Mouse (Mus musculus) adrenal gland, postnatal 4 days (tissue): ENCODE measurements around the gene Cdk20. TPM values are rescaled to one million over a fixed set of nuclear protein-coding genes. Genes with fewer than 3 reads are reported as not detected.

ENCODE experiments used
- DNase-seq, 2 experiments: peaks; one replicate each; pipeline ENCODE4 v3.0.0; 2021 to 2022; ENCODE audit warnings: low spot score in 2 of 2, mixed read lengths in 2 of 2
- long read RNA-seq, 2 experiments: library from polyadenylated mRNA; stranded (forward); transcript quantifications; one replicate each; pipeline ENCODE4 v2.0.0; 2021
- total RNA-seq, 2 experiments: library from RNA; stranded (reverse); gene quantifications; 2 replicates each; pipeline ENCODE4 v1.2.3; 2021

Gene Cdk20
- total RNA-seq, result 1 to 10 TPM; 4.5 to 5.2 TPM
- long read RNA-seq, experiment 1, full-length matches to known transcripts, result 5 of 9 reads
- long read RNA-seq, experiment 1, partial matches to known transcripts, result 1 of 9 reads
- long read RNA-seq, experiment 1, other reads (novel, unspliced or antisense), result 3 of 9 reads
- long read RNA-seq, experiment 2, full-length matches to known transcripts, result 3 of 11 reads
- long read RNA-seq, experiment 2, partial matches to known transcripts, result 6 of 11 reads
- long read RNA-seq, experiment 2, other reads (novel, unspliced or antisense), result 2 of 11 reads

DNA sequence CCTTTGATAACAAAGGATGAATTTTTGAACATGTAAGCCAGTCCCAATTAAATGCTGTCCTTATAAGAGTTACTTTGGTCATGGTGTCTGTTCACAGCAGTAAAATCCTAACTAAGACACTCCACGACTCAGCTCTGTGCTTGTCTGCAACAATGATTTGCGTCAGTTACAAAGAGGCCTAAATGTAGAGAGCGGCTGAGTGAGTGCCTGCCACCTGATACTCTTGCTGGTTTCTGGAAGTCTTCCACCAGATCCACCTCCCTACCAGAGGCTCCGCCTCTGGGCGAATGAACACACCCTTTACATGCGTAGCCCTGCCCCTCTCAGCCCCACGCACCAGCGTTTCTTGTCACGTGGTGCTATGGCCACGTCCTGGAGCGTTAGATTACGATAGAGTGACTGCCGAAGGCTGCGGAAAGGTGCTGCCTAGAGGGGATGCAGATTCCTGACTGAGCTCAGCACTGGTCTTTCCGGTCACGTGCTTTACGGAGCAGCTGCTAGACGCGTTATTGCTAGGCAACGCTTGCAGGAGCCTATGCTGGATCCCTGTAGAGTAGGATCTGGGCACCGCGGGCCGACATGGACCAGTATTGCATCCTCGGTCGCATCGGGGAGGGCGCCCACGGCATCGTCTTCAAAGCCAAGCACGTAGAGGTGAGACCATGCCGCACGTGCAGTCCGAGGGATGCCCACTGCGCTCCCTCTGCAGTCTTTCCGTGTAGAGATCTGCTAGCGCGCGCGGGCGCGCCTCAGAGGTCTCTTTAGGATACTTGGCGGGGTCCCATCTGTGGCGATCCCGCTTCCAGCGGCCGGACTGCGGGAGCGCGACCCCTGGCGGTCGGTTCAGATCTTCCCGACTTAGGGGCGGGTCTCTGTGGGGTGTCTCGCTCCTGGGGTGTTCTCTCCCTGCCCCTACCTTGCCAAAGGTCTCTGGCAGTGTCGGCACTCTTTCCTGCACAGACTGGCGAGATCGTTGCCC is at the start of gene Cdk20:
Gene Cdk20, plus strand, starts transcription at position 298 of the 979 bp plus-strand sequence.
- DNase-seq, result peak; percentile 48 to 73

DNA sequence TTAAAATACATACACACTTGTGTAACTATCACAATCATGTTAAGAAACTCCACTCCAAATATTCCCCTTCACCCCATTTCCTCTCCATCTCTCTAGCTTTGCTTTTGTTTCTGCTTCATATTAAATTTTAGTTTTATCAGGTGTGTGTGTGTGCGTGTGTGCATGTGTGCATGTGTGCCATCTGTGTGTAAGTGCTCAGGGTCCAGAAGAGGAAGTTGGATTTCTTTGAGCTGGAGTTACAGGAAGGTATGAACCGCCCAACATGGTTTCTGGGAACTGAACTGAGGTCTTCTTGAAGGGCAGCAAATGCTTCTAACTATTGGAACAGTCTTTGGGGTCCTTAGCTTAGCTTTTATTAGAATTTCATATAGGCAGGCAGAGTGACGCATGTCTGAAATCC is 47.2 kb upstream of the Cdk20 start:
- no peak for DNase-seq

GRCm38 (mm10) chr13:64386048-64386447 is 46.1 kb upstream of the Cdk20 start:
- DNase-seq, result no peak

DNA sequence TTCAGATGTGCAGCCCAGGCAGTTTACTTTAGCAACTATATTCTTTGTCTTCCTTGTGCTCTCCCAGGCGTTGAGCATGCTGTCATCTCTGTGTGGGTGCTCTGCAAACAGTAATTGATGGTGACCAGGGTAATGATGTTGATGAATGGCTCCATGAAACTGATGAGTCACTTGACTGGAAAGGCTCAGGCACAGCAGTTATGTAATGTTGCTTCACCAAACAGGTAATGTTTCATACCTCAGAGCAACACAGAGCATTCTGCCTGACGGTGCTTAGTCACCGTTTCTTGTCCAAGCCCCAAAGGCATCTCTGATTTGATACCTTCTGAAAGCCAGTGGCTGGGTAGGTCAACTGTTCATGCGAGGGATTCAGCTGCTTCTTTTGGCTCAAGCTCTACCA is 43.7 kb upstream of the Cdk20 start:
- no peak for DNase-seq

DNA sequence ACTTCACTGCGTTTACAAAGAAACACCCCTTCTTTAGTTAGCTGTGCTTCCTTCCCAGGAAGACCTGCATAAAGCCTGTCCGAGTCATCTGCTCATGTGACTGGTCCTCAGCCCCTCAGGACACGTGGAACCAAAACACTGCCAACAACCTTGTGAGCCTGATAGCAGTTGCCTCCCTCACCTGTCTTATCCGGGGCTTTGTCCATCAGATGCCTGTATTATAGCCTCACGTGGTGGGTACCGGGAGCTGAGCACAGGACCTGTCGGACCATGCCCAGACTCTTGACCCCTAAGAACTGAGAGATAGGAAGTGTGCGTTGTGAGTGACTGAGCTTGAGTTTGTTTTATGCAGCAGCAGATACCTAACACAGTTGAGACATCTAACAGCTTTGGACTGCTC is 35.1 kb upstream of the Cdk20 start:
- DNase-seq, result no peak

DNA sequence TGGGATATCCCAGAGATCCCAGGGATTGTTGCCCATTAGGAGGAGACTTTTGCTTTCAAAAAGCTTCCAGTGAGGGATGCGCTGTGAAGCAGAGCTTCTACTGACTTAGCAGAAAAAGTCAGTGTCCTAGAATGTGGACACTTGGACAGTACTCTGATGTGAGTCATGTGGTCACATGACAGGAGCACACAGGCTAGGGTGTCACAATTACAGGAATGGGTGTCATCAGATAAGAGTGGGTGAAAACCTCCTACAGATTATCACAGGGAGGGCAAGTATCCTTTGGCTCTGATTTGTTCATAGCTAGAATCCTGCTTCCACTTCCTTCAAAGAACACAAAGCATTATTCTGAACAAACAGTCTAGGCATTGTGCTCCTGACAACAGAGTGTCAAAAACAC is 34.0 kb upstream of the Cdk20 start:
- DNase-seq, result no peak

- no peak for DNase-seq
Measured at GRCm38 (mm10) chr13:64399906-64400305, 32.2 kb upstream of the Cdk20 start.

DNA sequence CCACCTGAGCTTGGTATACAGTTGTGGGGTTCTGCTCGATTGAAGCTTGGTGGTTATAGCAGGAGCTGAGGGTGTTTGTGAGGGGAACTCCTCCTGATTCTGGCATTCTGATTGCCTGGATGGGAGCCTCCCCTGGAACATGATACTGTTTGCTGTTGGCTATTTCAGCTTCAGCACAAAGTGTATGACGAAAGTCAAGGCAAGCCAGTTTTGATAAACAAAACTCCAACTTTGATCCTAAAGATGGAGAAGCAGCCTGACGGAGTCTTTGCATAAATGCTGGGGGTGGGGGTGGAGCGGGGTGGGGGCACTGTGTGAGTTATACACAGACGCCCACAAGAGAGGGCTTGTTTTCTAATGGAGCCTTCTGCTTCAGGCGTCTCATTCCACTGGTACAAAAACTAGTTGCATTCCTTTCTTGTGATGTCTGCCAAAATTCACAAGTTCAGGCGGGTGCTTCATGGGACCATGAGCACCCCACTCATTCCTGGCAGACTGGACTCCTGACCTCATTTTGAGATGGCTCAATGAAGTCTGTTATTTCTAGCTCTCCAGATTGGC is 31.2 kb upstream of the Cdk20 start:
- no peak for DNase-seq

GRCm38 (mm10) chr13:64402006-64402405 is 30.1 kb upstream of the Cdk20 start:
- no peak for DNase-seq

DNA sequence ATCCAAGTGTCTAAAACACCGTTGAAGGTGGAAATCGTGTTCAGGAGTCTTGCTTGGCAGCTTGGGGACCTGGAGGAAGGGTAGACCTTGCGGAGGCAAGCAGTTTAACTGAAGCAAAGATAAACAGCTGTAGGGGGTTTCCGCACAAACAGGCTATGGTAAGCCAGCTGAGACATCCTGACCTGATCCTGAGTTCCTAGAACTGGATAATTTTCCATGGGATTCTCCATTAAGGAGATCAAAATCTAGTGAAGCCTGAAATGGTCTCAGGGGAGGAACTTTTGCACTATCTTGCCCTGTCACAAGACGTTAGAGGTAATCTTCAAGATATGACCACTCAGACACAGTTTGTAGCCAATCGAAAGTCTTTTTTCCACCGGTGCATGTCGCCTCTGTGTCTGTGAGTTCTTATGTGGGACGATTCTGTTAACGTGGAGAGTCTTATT is 29.6 kb upstream of the Cdk20 start:
- no peak for DNase-seq

- DNase-seq, result no peak
Measured at GRCm38 (mm10) chr13:64402951-64403460, 29.1 kb upstream of the Cdk20 start.

DNA sequence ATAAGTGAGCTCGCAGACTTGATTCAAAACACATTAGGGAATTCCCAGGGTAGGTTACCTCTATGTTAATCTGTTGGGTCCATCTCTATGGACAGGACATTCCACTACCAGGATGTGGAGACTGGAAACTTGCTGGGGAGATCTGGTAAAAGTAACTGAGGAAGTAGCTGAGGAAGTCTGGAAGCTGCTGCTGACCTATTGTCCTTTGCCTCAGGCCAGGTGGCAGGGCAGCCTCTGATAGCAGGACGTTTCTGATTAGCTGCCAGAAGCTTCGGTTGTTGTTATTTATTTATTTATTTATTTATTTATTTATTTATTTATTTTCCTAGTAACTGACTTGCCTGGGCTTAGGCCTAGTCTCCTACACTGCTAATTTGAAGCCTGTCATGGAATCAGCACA is 28.6 kb upstream of the Cdk20 start:
- no peak for DNase-seq

- DNase-seq, result no peak
Measured at GRCm38 (mm10) chr13:64405550-64405949, 26.6 kb upstream of the Cdk20 start.

- DNase-seq, result no peak
Measured at GRCm38 (mm10) chr13:64407992-64408391, 24.1 kb upstream of the Cdk20 start.

- DNase-seq, result no peak
Measured at GRCm38 (mm10) chr13:64410604-64411003, 21.5 kb upstream of the Cdk20 start.

GRCm38 (mm10) chr13:64411282-64411681 is 20.8 kb upstream of the Cdk20 start:
- no peak for DNase-seq

- no peak for DNase-seq
Measured at GRCm38 (mm10) chr13:64412752-64413257, 19.3 kb upstream of the Cdk20 start.

GRCm38 (mm10) chr13:64415659-64416058 is 16.5 kb upstream of the Cdk20 start:
- DNase-seq, result no peak

GRCm38 (mm10) chr13:64416955-64417601 is 15.0 kb upstream of the Cdk20 start:
- DNase-seq, result no peak

DNA sequence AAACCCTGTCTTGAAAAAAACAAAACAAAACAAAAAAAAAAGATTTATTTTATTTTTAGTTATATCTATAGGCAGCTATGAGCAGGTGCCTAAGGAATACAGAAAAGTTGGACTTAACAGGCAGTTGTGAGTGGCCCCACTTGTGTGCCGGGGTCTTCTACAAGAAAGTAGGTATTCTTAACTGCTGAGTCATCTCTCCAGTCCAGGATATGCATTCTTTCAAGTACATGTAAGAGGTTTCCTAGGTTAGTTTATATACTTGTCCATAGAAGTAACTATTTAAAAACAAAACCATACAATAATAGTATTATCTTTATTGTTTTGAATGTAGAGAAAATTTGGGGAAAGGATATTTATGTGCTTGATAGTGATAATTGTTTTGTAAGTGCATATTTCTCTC is 11.3 kb upstream of the Cdk20 start:
- no peak for DNase-seq

DNA sequence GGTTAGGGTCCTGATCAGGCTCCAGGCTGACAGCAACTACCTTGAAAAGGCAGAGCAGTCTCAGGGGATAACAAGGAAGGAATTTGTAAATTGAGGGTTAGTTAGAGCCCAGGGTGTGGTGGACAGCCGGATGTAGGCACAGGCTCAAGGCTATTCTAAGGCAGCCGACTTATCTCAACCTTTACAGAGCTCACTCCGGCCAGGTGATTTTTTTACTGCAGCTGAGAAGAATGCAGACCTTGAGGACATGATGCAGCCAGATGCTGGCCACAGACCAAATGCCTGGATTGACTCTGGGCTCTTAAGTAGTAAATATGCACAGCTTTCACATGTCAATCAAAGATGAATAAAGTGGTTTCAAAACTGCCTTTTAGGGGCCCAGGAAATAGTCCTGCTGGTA is 10.7 kb upstream of the Cdk20 start:
- no peak for DNase-seq
